Mouse (Mus musculus) lung, postnatal 0 days (tissue): Measurements from ENCODE around the gene Nfatc2ip.

Experiments
- CTCF ChIP-seq: IDR thresholded peaks from 2 replicates; pipeline ENCODE4 v1.5.1; 2016; ENCODE audit warnings: antibody characterized with exemption, mild to moderate bottlenecking
- EP300 ChIP-seq: IDR thresholded peaks from 2 replicates; pipeline ENCODE4 v1.6.1; 2016; ENCODE audit warnings: antibody characterized with exemption, mild to moderate bottlenecking, control low read depth

DNA sequence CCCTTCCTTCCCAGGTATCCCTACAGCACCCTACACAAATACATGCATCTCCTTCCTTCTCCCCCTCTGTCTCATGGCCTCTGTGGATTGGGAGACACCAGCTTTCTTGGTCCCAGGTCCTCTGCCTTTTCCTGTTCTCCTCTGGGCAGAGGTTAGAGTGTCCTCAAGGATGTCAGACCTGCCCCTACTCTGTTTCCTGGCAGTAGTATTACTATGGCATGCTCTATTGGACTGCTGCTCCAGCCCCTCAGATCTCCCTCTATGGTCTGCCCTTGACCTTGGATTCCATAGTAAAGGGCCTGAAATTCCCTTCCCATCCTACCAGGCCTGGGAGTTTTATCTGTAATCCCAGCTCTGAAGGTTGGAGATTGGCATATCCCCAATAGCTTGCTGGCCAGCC lies 33.6 kb upstream of the Nfatc2ip start:
- TF ChIP-seq EP300 (no peak), CTCF (no peak)
